Mouse (Mus musculus): ENCODE results near the gene Ajuba. TPM values are rescaled to one million over a fixed set of nuclear protein-coding genes. Genes with fewer than 3 reads are reported as not detected.

The Ajuba gene
- polyA plus RNA-seq, 1 experiment = 3.5 TPM

GRCm38 (mm10) chr14:54594631-54595414 is 17.5 kb upstream of the Ajuba start:
- WGBS = 87% methylated on average over 28 of the region's 28 CpGs
- no peak for DNase-seq (ENCODE audit: low read depth, low spot score)

- 93% methylated on average over 3 of the region's 3 CpGs for WGBS
- no peak for DNase-seq (ENCODE audit: low read depth, low spot score)
Measured at GRCm38 (mm10) chr14:54594055-54594454, 16.7 kb upstream of the Ajuba start.

- no peak for DNase-seq (ENCODE audit: low read depth, low spot score)
Measured at GRCm38 (mm10) chr14:54592319-54592934, 15.1 kb upstream of the Ajuba start.

GRCm38 (mm10) chr14:54591056-54591455 is 13.7 kb upstream of the Ajuba start:
- WGBS = 93% methylated on average over 16 of the region's 16 CpGs
- no peak for DNase-seq (ENCODE audit: low read depth, low spot score)

More at GRCm38 (mm10) chr14:54592319-54592934, 15.1 kb upstream of the Ajuba start:
- 60% methylated on average over 10 of the region's 10 CpGs for WGBS

- 49% methylated on average over 7 of the region's 7 CpGs for WGBS
Measured at GRCm38 (mm10) chr14:54583681-54584338, 6.5 kb upstream of the Ajuba start.

GRCm38 (mm10) chr14:54582536-54582935 is 5.2 kb upstream of the Ajuba start:
- DNase-seq (ENCODE audit: low read depth, low spot score) = no peak
- 93% methylated on average over 9 of the region's 9 CpGs for WGBS

More at GRCm38 (mm10) chr14:54583681-54584338, 6.5 kb upstream of the Ajuba start:
- DNase-seq (ENCODE audit: low read depth, low spot score) = no peak

- WGBS = 52% methylated on average over 7 of the region's 7 CpGs
- DNase-seq (ENCODE audit: low read depth, low spot score) = no peak
Measured at GRCm38 (mm10) chr14:54579638-54580037, 2.3 kb upstream of the Ajuba start.

- WGBS = under 1% methylated on average over 10 of the region's 10 CpGs
- no peak for DNase-seq (ENCODE audit: low read depth, low spot score)
Measured at GRCm38 (mm10) chr14:54578063-54578462, 705 bp upstream of the Ajuba start.

GRCm38 (mm10) chr14:54576241-54577088 is 893 bp downstream of the Ajuba start:
- WGBS = 1% methylated on average over 84 of the region's 84 CpGs
- DNase-seq (ENCODE audit: low read depth, low spot score) = no peak

- no peak for DNase-seq (ENCODE audit: low read depth, low spot score)
- 1% methylated on average over 39 of the region's 39 CpGs for WGBS
Measured at GRCm38 (mm10) chr14:54575631-54576030, 1.7 kb downstream of the Ajuba start.

GRCm38 (mm10) chr14:54575031-54575430 is 2.3 kb downstream of the Ajuba start:
- WGBS = 33% methylated on average over 8 of the region's 8 CpGs

GRCm38 (mm10) chr14:54574253-54574652 is 3.1 kb downstream of the Ajuba start:
- WGBS = 30% methylated on average over 4 of the region's 4 CpGs
- no peak for DNase-seq (ENCODE audit: low read depth, low spot score)

More at GRCm38 (mm10) chr14:54575031-54575430, 2.3 kb downstream of the Ajuba start:
- no peak for DNase-seq (ENCODE audit: low read depth, low spot score)

- 36% methylated on average over 14 of the region's 14 CpGs for WGBS
Measured at GRCm38 (mm10) chr14:54572790-54573736, 4.3 kb downstream of the Ajuba start.

GRCm38 (mm10) chr14:54572122-54572521 is 5.2 kb downstream of the Ajuba start:
- DNase-seq (ENCODE audit: low read depth, low spot score) = no peak
- 54% methylated on average over 4 of the region's 4 CpGs for WGBS

More at GRCm38 (mm10) chr14:54572790-54573736, 4.3 kb downstream of the Ajuba start:
- no peak for DNase-seq (ENCODE audit: low read depth, low spot score)

GRCm38 (mm10) chr14:54569451-54570392 is 7.6 kb downstream of the Ajuba start:
- no peak for DNase-seq (ENCODE audit: low read depth, low spot score)
- WGBS = 80% methylated on average over 17 of the region's 17 CpGs

GRCm38 (mm10) chr14:54568694-54569414 is 8.5 kb downstream of the Ajuba start:
- WGBS = 72% methylated on average over 15 of the region's 15 CpGs

More at GRCm38 (mm10) chr14:54568694-54569414, 8.5 kb downstream of the Ajuba start:
- no peak for DNase-seq (ENCODE audit: low read depth, low spot score)
